Mouse (Mus musculus) cerebellum, adult 2 months (tissue): ENCODE measurements around the gene Ranbp3.

Experiments used
- CTCF ChIP-seq: fragments of 200-500 bp; IDR thresholded peaks from 2 replicates; pipeline ENCODE4 v1.5.1; 2011; ENCODE audit warnings: low read depth, mild to moderate bottlenecking, control low read depth, low read length, moderate library complexity, borderline replicate concordance; ENCODE audit not compliant: insufficient read depth
- POLR2A ChIP-seq: fragments of 200-500 bp; IDR thresholded peaks from 2 replicates; pipeline ENCODE4 v1.6.1; 2011; ENCODE audit warnings: low read length, control low read depth, borderline replicate concordance; ENCODE audit not compliant: insufficient read depth

DNA sequence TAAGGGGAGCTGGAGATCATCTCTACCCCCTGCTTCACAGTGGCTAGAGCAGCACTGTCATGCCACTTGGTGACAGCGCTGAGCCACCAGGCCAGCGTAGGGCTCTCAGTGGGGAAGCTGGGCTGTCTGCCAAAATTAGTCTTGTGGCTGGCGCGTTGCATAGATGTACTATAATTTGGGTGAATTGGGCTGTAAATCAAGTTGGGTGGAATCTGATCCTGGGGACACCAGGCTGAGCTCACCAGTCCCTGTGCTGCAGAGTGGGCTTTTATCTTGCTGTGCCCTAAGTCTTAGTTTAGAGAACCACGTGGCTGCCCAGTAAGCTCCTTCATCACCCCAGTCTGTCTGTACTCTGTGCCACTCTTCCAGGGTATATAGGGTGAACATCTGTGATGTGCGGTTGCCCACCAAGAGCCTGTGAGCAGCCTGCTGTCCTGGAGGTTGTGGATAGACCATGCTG lies 20.8 kb downstream of the Ranbp3 start:
- TF ChIP-seq POLR2A = no peak
- TF ChIP-seq CTCF = no peak
